Mouse (Mus musculus) G1E (cell line): ENCODE measurements at regions not wholly inside any gene's neighbourhood (a gene's known extent, or its start where the extent isn't known, plus 50 kb on each side); places are given as distances from the start of the nearest gene placed in this dataset.

Experiments
- CTCF ChIP-seq: IDR thresholded peaks from 2 replicates; pipeline ENCODE4 v1.5.1; 2012; ENCODE audit warnings: low read depth, low read length, inconsistent platforms, mixed read lengths
- GATA1 ChIP-seq: IDR thresholded peaks from 2 replicates; pipeline ENCODE4 v1.6.1; 2012; ENCODE audit warnings: borderline replicate concordance, low read length, inconsistent platforms, mixed read lengths
- GATA2 ChIP-seq: IDR thresholded peaks from 2 replicates; pipeline ENCODE4 v1.6.1; 2012; ENCODE audit warnings: low read depth, low read length, inconsistent platforms, borderline replicate concordance
- POLR2AphosphoS5 ChIP-seq: IDR thresholded peaks from 2 replicates; pipeline ENCODE4 v1.6.1; 2012; ENCODE audit warnings: low read depth, low read length, inconsistent platforms; ENCODE audit not compliant: insufficient replicate concordance
- TAL1 ChIP-seq: conservative IDR thresholded peaks from 2 replicates; pipeline ENCODE4 v1.6.1; 2012; ENCODE audit warnings: low read depth, low read length, inconsistent platforms, mixed read lengths

- TF ChIP-seq GATA2 (no peak), CTCF (no peak), POLR2AphosphoS5 (no peak), TAL1 (no peak), GATA1 (no peak)
Observed at GRCm38 (mm10) chr9:47070958-47071357, 72.4 kb downstream of the Gm4791 start.
